Mouse (Mus musculus) cerebellum, adult 2 months (tissue): Measurements from ENCODE around the gene Hoxa7.

ENCODE experiments used
- CTCF ChIP-seq: fragments of 200-500 bp; IDR thresholded peaks from 2 replicates; pipeline ENCODE4 v1.5.1; 2011; ENCODE audit warnings: low read depth, mild to moderate bottlenecking, control low read depth, low read length, moderate library complexity, borderline replicate concordance; ENCODE audit not compliant: insufficient read depth
- POLR2A ChIP-seq: fragments of 200-500 bp; IDR thresholded peaks from 2 replicates; pipeline ENCODE4 v1.6.1; 2011; ENCODE audit warnings: low read length, control low read depth, borderline replicate concordance; ENCODE audit not compliant: insufficient read depth

DNA sequence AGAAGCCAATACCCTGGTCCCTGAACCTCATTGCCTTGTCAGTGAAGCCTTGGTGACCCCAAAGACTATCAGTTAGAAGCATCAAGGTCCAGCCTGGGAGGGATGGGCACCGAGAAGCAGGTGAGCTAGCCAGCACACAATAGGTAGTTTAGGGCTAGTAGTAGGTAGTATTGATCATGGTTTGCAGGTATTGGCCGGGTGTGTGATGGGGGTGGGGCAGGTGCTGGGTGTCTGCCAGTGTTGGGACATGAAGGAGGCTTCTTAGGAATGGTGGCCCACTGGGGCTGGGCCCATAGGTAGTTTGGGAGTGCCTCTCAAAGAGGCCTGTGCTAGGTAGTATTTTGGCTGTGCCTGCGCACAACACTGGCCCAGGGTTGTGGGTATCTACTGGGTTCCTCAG is 6.6 kb downstream of the Hoxa7 start:
- TF ChIP-seq CTCF = no peak
- no peak for TF ChIP-seq POLR2A
